Mouse (Mus musculus) heart, postnatal 4 days (tissue): ENCODE results near the gene Rnf10. TPM values are rescaled to one million over a fixed set of nuclear protein-coding genes. Genes with fewer than 3 reads are reported as not detected.
A peak's percentile ranks its signal among the peaks of the same experiment; 100 is the strongest.

Experiments used
- DNase-seq: peaks from one replicate; pipeline ENCODE4 v3.0.0; 2021
- total RNA-seq, 2 experiments: library from RNA; stranded (reverse); gene quantifications; 2 replicates each; pipeline ENCODE4 v1.2.3; 2021

Rnf10 gene
- total RNA-seq, 2 experiments from 2014 or later, result 277 to 284 TPM

DNA sequence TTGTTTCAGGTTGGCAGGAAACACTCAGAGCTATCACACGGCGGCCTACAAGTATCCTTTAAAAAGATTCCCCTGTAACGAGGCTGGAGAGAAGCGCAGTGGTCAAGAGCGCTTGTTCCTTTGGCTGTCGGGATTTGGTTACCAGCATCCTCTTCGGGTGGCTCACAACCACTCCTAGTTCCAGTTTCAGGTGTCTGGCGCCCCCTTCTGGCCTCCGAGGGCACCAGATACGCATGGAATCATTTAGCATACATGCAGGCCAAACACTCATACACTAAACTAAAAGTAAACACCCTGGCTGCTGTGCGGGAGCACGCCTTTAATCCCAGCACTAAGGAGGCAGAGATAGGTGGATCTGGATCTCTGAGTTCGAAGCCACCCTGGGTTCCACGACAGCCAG, 3.3 kb upstream of the Rnf10 start:
- DNase-seq, result peak; percentile 41

DNA sequence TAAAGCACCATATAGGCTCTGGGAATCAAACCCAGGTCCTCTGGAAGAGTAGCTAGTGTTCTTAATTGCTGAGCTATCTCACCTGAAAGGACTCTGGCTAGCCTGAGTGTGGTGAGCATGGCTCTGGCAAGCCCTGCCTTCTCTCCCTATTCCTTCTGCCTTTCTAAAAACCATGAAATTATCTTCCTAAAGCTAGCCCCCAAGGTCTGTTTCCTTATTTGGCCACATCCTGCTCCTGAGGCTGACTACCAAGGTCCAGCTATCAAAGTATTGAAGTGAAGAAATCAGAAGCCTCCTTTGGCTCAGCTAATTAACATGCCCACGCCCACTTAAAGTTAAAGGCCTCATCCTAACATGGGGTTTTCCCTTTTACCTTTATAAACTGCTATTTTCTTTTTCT, 2.1 kb upstream of the Rnf10 start:
- no peak for DNase-seq

DNA sequence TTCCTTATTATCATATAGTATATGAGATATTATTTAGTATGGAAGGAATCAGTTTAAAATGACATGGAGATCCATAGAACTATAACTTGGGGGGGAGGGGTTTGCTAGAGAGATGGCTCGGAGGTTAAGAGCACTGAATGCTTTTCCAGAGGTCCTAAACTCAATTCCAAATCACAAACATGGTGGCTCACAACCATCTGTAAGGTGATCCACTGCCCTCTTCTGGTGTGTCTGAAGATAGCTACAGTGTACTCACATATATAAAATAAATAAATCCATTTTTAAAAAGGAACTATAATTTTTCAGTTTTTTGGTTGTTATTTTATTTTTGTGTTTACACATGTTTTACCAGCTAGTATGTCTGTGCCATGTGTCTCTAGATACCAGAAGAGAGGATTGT, 1.7 kb upstream of the Rnf10 start:
- DNase-seq, result no peak

DNA sequence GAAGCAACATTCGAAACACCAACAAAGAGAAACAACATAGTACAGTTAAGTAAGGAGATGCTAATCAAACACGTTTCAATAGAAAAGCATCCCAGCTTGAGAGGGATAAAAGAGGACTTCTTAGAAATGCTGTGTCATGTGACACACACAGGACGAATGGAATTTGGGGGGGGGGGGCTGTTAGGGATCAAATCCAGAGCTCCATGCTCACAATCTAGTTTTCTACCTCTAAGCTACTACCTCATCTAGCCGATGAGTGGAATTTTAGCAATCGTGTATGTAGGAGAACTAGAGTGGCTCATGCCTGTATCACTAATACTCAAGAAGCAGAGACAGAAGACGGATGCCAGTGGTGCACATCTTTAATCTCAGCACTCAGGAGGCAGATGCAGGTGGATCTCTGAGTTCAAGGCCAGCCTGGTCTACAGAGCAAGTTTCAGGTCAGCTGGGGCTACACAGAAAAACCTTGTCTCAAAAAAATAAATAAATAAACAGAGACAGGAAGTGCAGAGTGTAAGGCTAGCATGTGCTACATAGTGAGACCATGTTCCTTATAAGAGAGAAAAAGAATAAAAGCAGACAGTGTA, 944 bp upstream of the Rnf10 start:
- DNase-seq, result no peak

DNA sequence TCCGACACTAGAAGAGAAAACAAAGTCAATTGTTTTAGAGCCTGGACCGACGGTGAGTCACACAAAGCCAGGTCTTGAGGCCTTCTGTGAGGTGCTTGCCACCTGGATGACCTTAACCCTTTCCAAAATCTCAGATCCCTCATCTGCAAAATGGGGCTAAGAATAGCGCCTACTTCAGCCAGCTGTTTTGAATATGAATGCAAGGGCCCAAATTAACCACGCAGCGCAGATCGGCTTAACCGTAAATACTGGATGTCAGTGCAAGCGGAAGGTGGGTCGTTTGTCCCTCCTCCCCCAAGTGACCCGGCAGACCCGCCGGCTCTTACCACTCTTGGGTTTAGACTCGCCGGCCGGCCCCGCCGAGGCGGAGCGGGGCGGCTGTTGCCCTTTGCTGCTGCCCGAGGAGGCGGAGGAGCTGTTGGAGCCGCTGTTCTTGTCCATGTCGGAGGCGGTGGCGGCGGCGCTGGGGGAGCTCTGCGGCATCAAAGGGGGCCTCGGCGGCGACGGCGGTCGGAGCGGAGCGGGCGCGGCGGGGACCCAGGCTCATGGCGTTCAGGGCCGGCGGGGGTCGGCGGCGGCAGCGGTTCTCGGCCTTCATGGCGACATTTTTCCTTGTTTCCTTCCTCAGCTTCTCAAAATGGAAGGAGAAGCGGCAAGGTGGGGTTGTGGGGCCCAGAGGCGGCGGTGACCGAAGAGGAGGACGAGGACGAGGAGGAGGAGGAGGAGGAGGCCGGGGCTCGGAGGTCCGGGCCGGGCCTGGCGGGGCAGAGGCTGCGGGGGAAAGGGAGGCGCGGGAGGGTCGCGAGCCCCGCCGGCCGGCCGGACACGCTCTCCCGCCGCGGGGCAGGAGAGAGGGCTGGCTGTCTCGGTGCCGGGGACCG, 527 bp downstream of the Rnf10 start:
- DNase-seq, result peak; percentile 51

DNA sequence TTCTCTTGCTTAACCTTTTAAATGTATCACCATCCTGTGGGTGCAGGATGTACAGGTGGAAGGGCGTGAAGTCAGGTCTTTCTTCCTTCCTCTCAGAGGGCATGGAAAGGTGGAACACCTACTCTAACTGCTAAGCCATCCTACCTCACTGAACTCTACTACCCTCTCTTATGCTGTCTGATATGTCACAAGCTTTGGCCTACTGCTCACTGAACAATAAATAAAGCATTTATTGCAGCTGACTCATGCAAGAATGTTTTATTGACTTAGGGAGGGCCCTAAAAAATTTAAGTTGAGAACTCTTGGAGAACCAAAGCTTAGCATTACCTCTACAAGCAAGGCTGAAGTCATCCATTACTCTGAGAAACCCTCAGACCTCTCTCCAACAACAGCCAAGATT, 2.7 kb downstream of the Rnf10 start:
- DNase-seq, result no peak

DNA sequence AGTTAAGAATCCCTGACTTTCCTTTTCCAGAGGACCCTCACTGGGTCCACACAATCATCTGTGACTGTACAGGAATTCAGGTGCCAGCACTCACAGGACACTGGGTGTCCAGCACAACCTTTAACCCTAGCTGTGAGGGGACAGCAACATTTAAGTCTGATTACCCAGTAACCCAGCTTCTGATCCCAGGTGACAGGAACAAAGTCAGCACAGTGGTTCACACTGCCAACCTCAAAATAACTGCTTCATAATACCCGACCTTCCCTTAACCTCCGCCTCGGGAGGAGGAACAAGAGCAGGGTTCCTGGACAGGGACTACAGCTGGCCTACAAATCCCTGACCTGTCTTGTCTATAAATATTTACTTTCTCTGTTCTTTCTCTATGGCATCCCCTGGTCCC, 4.4 kb downstream of the Rnf10 start:
- peak; percentile 20 for DNase-seq

DNA sequence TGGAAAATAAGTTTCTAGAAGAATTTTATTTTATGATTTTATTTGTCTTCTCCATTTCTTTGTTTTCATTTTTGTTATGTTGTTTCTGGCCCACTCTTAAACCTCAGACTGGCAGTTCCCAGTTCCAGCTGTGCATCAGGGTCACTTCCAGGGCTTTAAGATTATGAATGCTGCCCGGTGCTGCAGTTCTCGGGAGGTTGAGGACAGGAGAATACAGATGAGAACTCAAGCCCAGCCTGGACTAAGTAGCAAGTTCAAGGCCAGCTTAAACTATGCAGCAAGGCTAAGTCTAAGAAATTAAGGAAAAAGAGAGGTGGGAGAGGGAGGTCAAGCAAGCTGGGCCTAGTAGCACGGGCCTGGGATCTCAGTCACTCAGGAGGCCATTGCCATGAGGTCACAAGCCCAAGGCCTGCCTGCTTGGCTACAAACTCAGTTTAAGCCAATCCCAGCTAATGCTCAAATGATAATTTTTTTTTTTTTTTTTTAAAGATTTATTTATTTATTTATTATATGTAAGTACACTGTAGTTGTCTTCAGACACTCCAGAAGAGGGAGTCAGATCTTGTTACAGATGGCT, 5.1 kb downstream of the Rnf10 start:
- DNase-seq, result no peak

DNA sequence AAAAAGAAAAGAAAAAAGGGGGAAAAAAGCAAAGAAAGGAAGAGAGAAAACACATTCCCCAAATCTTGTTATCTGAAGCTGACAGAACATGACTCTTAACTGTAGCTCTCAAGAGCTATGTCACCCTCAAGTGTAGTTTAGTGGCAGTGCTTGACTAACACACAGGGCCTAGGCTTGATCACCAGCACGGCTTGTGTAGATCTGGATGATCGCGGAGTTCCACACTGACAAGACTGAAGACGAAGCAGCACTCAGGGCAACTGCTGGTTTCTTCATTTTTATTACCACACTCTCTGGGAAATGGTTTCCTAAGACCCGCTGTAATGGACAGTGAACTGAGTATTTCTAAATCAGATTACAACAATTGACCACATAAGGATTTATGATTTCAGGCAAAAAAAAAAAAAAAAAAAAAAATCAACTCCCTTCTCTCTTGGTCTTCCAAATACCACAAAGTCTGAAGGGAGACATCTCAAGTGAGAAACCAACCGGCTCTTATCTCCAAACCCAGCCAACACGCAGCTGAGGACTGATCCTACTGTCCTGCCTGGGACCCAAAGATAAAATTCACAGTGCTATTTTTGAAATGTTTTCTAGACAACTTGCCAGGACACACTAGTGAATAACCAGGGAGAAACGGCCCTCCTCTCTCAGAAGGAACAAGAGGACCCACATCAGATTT, 5.8 kb downstream of the Rnf10 start:
- no peak for DNase-seq

DNA sequence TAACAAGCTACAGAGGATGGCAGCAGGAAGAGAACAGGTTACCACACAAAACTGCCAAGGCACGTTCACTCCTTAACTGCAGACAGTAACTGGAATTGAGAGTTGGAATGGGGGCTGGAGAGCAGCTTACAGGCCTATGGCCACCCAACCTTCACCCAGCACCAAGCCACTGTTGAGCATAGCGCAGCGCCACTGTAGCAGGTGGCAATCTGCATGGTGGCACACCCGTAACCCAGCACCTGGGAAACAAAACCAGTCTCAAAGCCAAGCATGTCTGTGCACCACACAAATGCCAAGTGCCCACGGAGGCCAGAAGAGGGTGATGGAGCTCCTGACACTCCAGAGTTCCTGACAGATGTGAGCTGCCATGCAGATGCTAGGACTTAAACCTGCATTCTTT, 6.4 kb downstream of the Rnf10 start:
- no peak for DNase-seq

DNA sequence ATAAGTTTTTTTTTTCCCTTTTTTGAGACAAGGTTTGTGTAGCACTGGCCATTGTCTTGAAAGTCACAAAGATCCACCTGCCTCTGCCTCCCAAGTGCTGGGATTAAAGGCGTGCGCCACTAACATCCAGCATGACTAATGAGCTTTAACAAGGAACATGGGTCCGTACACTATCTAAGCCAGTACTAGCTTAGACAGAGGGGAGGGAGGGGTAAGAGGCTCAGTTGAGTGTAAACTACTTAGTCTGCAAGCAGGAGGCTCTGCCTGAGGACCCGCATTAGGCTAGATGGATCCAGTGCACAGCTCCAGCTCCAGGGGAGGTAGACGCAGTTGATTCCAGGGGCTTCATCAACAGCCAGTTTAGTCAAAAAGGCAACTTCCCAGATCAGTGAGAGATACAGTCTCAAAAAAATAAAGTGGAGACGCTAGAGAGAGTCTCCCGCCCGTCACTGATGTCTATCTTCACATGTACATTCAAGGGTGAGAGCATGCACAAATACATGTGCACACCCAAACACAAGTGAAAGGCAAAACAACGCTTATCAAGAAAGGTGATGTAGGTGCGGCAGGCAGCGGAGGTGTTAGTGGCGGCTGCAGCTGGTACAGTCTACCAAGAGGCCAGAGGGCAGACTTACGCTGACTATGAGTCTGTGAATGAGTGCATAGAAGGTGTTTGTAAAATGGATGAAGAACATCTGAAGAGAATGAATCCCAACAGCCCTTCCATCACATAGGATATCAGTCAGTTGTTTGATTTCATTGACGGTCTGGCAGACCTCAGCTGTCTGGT, 10.0 kb downstream of the Rnf10 start:
- DNase-seq, result no peak

DNA sequence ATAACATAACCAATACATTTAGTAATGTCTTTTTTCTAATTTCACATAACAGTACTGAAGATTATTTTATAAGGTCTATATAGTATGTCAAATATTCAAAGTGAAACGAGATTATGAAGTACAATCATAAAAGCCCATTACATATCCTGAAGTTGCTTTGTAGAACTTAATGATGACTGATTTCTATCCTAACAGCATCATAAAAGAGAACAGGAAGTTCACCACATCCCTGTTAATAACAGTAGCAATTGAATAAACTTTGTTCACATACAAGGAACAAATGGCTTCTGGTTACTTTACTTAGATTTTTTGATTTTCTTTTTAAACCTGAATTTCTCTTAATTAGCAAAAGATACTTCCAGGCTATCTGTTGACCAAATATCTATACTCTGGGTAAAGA, 10.8 kb downstream of the Rnf10 start:
- DNase-seq, result no peak

DNA sequence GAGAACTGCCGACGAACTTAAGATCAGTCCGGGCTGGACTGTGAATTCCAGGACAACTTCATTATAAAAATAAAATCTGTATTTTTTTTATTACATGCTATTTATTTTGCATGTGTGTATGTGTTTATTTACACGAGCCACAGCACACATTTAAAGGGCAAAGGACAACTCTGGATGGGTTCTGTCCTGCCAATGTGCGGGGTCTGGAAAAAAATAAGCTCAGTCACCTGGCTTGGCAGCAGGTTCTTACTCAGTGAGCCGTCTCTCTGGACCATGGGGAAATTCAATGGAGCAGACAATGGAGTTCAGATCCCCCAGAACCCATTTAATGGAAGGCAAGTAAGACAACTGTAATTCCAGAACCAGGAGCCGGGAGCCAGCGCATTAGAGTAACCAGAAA, 11.6 kb downstream of the Rnf10 start:
- DNase-seq, result no peak

DNA sequence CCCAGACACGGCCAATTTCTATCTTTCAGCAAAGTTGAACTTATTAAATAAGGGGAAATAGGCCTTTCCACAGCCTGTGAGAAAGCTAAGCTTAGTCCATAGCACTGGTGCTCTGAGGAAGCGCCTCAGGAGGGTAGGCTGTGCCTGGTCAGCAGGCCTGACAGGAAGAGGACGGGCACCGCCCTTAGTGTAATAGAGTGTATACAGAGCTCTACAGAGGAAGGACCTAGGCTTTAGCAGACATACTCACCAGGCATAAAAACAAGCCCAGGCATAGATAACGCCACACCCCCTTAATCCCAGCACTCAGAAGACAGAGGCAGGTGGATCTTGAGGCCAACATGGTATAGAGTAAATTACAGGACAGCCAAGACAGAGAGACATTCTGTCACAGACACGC, 12.3 kb downstream of the Rnf10 start:
- DNase-seq, result no peak

DNA sequence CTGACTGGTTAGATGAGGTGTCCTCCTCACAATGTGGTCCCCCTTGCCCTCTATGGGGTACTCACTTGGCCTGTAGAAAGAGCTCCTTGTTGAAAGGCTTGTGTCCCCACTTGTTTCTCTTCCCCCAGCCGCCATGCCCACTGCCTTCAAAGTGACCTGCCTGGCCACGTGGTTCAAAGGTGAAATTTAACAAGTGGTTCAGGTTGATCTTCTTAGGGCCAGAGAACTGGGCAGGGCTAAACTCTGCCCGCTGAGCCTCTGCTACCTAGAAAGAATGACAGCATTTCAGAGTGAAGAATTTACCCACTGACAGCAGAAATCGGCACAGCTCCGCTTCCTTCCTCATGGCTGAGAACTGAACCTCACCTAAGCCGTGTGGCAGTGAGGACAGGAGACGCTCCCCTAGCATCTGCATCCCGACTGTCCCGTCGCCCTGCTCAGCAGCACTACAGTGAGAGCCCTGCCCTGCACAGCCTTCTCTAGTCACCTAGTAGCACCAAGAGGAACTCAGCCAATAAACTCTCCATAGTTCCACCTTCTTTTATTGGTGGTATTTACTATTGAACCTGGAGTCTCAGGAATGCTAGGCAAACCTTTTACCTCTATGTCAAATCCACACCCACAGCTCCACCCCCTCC, 15.7 kb downstream of the Rnf10 start:
- no peak for DNase-seq

DNA sequence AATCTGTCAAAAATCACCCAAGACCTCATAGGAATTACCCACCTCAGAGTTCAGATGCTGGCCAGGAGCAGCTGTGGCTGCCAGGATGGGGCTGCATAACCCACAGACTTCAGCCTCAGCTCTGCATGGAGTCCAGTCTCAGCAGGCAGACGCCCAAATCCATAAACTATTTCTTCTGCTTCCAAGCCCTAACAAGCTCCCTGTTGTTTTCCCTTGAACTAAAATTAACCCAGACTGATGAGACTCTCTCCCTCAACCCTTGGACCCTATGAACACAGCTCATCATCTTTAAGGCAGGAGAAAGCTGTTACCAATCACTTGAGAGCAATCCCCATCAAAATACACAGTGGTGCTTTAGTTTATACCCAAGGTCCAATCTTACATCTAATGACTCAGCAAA, 17.2 kb downstream of the Rnf10 start:
- no peak for DNase-seq

DNA sequence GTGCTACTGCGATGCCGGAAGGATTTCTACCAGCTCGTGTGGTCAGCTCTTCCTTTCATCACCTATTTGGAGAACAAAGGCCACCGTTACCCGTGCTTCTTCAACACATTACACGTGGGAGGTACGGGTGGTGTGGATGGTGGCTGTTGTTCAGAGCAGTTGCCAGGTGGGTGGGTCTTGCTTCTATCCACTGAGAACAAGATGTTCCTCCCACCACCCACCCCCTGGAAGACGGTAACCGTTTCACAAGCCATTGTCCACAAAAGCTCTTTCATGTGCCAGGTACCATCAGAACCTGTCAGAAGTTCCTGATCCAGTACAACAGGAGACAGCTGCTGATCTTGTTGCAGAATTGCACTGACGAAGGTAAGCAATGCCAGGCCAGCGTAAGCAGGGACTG, 32.5 kb downstream of the Rnf10 start:
- DNase-seq, result no peak

DNA sequence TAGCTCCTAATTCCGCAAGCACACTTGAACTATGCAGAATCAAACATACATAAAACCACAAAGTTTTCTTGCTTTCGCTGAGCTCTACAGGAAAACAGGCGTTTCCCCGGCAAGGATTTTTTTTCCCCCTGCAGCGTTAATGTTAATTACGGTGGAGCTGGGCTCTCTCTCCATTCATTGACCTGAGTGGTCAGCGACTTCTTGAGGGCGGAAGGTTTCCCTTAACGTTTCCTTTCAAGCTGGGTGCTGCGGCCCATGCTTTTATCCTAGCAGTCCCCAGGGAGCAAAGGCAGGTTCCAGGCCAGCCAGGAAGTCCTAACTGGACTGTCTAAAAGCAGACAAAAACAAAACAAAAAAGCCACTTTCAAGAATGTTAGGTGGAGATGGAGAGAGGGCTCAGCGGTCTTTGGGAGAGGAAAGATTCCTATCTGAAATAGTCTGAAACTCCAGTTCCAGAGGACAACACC, 33.9 kb downstream of the Rnf10 start:
- DNase-seq, result peak; percentile 21

DNA sequence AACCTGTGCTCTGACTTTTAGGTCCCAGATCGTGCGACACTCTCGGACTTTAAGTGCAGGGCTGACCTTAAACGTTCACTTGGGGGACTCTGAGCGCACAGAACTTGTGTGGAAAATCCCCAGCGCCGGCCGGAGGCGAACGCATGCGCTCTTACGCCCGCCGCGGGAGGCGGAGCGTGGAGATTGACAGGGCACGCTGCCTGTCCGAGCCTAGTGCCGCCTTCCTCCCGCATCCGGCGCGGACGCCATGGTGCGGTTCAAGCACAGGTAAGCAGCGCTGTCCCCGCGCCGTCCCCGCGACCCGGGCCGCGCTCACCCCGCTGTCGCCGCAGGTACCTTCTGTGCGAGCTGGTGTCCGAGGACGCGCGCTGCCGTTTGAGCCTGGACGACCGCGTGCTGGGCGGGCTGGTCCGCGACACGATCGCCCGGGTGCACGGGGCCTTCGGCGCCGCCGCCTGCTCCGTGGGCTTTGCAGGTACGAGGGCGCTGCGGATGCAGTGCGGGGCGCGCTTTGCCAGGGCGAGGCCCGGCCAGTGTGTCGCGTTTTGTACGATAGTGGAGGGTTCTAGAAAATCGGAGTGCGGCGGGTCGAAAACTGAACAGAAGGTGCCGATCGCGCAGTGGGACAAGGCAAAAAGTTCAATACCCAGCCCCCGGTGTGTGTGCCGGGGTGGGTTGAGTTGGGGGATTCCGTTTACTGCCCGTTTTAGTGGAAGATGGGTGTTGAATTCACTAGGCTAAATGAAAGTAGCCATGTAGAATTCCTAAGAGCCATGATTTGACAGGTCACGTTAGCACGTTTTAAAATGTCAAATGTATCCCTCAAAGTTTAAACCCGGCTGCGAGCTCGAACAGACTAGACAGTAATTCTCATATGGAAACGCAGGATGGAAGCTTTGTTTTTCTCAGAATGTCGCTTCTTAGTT, 34.6 kb downstream of the Rnf10 start:
- DNase-seq, result peak; percentile 95

DNA sequence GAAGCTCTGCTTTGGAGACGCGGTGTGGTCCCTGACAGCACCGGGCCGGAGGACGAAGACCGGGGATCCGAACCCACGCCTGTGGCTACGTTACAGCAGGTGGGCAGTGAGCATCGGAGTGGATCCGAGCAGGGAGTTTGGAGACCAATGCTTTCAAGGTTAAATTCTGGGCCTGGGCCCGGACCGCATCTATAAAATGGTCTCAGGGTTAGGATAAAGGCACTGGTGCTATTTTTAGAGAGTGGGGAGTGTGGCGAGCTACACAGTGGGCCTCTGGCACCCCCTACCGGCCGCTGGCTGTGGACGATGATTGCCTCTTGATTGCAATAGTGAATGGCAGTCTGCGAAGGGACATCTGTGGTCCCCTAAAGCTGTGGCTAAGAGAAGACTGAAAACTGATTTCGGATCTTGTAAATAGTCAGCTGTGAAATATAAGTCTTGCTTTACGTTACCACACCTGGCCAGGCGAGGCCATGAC, 36.9 kb downstream of the Rnf10 start, which contains the start of gene Pop5:
Gene Pop5 (plus strand): TSS at position 51 of the 478 bp plus-strand sequence.
- DNase-seq, result peak; percentile 95
